In the genomic region with DNA sequence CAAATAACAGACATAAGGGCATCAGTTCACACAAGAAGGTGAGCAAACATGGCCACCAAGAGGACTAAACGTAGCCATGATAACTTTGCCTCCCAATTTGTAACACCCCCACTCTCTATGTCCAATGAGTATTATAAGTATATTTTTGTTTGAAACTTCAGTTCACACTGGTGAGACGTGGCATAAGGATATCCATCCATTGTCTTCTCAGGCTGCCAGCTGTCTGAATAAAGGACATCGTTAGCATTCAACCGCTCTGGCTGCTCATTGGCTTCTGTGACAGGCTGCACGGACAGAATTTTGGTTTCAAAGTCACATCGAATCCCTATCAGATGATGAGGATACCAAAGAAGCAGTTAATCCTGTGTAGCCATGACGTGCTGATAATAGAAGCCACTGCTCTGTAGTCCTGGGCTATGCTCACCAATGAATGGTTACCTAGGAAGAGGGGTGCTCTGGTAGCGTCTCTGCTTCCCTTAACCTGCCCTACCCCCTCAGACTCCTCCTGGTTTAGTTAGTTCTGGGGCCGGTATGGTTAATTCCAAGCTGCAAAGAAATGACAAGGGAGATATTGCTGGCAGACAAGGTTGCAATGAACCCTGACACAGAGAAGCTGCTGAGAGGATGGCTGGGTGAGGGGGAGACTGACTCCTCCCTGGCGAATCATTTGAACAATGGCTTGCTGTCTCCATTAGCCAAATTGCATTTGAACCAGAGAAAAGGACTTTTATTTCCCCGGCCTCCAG, we compare ENCODE assay signal across 20 mouse cellular contexts.
DNase-seq lines count a peak whose midpoint lies in the region; ATAC-seq and TF ChIP-seq lines count a peak whose summit lies in the region.
"Had no signal": no experiment of that assay in that cellular context is flagged by ENCODE, and none has a peak within 500 bp of the region (broad histone marks: within the 10 kb centered on the region; RNA-seq: fewer than 3 reads in every experiment).

No protein-coding gene starts in this region.

- H3K4me1 ChIP-seq in intestine, embryonic 14.5 days (replicated peaks; ENCODE audit: control insufficient read depth, insufficient read depth, low read length), result no peaks in the 10 kb centered on the region
- no peaks in the 10 kb centered on the region for H3K4me1 ChIP-seq in intestine, postnatal 0 days (replicated peaks; ENCODE audit: control insufficient read depth, insufficient read depth, low read length)
- H3K4me1 ChIP-seq in hindbrain, embryonic 11.5 days (replicated peaks; ENCODE audit: control insufficient read depth, insufficient read depth, low read length), result peaks cover 5% of the 10 kb centered on the region
- peaks cover 16% of the 10 kb centered on the region for H3K4me1 ChIP-seq in midbrain, embryonic 13.5 days (replicated peaks)
- no peaks in the 10 kb centered on the region for H3K4me1 ChIP-seq in kidney, embryonic 14.5 days (ENCODE audit: control insufficient read depth, insufficient read depth, low read length)
- H3K4me1 ChIP-seq: kidney, embryonic 15.5 days; limb, embryonic 13.5 days; liver, embryonic 13.5 days had no signal

- 72% methylated on average over 11 of the region's 11 CpGs for WGBS in intestine, embryonic 14.5 days
- 77% methylated on average over 11 of the region's 11 CpGs for WGBS in intestine, postnatal 0 days
- WGBS in hindbrain, embryonic 11.5 days, result 56% methylated on average over 11 of the region's 11 CpGs
- WGBS in midbrain, embryonic 13.5 days, result 28% methylated on average over 11 of the region's 11 CpGs
- WGBS in kidney, embryonic 14.5 days, result 77% methylated on average over 11 of the region's 11 CpGs

- TF ChIP-seq CTCF in intestine, postnatal 0 days (IDR thresholded peaks at IDR 0.05; ENCODE audit: low read depth), result no peak

- H3K36me3 ChIP-seq in intestine, embryonic 14.5 days (ENCODE audit: control insufficient read depth, insufficient read depth, low read length), result no peaks in the 10 kb centered on the region
- H3K36me3 ChIP-seq in intestine, postnatal 0 days (ENCODE audit: control insufficient read depth, insufficient read depth), result no peaks in the 10 kb centered on the region
- no peaks in the 10 kb centered on the region for H3K36me3 ChIP-seq in hindbrain, embryonic 11.5 days (ENCODE audit: control insufficient read depth, insufficient read depth, low read length)
- H3K36me3 ChIP-seq in midbrain, embryonic 13.5 days, result no peaks in the 10 kb centered on the region
- H3K36me3 ChIP-seq in kidney, embryonic 14.5 days (ENCODE audit: control insufficient read depth, insufficient read depth, low read length), result no peaks in the 10 kb centered on the region
- H3K36me3 ChIP-seq: kidney, embryonic 15.5 days; limb, embryonic 13.5 days; liver, embryonic 13.5 days had no signal

- no peak for DNase-seq in intestine, embryonic 14.5 days (ENCODE audit: low spot score)
- DNase-seq in brain, adult 2 months (ENCODE audit: low read depth, low spot score), result peak; percentile 26
- peak; percentile 25 for DNase-seq in hindbrain, embryonic 11.5 days (ENCODE audit: low spot score)
- DNase-seq in urinary bladder, postnatal 10 days (ENCODE audit: low spot score), result no peak
- DNase-seq: adrenal gland, postnatal 25 days; B cell, adult 2 months; cerebellum, adult 2 months; cerebellum, postnatal 36 days; forebrain, postnatal 0 days; gastrocnemius, postnatal 36 days; kidney, postnatal 4 days; liver, embryonic 13.5 days; lung, embryonic 14.5 days; thymus, adult 2 months had no signal

- H3K27ac ChIP-seq in intestine, embryonic 14.5 days (ENCODE audit: low read depth), result no peak overlapping the region
- H3K27ac ChIP-seq in intestine, postnatal 0 days (ENCODE audit: low read depth, low read length), result no peak overlapping the region
- peak overlapping the region; percentile 68 for H3K27ac ChIP-seq in hindbrain, embryonic 11.5 days (ENCODE audit: low read depth, low read length)
- peak overlapping the region; percentile 47 for H3K27ac ChIP-seq in midbrain, embryonic 13.5 days
- no peak overlapping the region for H3K27ac ChIP-seq in kidney, embryonic 14.5 days (ENCODE audit: low read depth, low read length)
- H3K27ac ChIP-seq: kidney, embryonic 15.5 days; limb, embryonic 13.5 days; liver, embryonic 13.5 days; macrophage had no signal

- no peak overlapping the region for H3K4me3 ChIP-seq in intestine, embryonic 14.5 days (ENCODE audit: low read depth, low read length)
- no peak overlapping the region for H3K4me3 ChIP-seq in intestine, postnatal 0 days (ENCODE audit: low read depth, low read length)
- no peak overlapping the region for H3K4me3 ChIP-seq in hindbrain, embryonic 11.5 days (ENCODE audit: low read depth, low read length)
- no peak overlapping the region for H3K4me3 ChIP-seq in midbrain, embryonic 13.5 days (replicated peaks)
- H3K4me3 ChIP-seq in kidney, embryonic 14.5 days (ENCODE audit: low read length), result no peak overlapping the region
- H3K4me3 ChIP-seq: kidney, embryonic 15.5 days; limb, embryonic 13.5 days; liver, embryonic 13.5 days had no signal

- H3K9ac ChIP-seq in intestine, embryonic 14.5 days (ENCODE audit: low read length), result no peak overlapping the region
- no peak overlapping the region for H3K9ac ChIP-seq in intestine, postnatal 0 days (ENCODE audit: low read depth, low read length)
- no peak overlapping the region for H3K9ac ChIP-seq in hindbrain, embryonic 11.5 days (ENCODE audit: low read depth, low read length)
- H3K9ac ChIP-seq in midbrain, embryonic 13.5 days (replicated peaks), result peak overlapping the region; percentile 2; the same call in 1 of the 2 replicates
- H3K9ac ChIP-seq in kidney, embryonic 14.5 days (ENCODE audit: low read depth, low read length), result no peak overlapping the region
- H3K9ac ChIP-seq: forebrain, postnatal 0 days; kidney, embryonic 15.5 days; limb, embryonic 13.5 days; liver, embryonic 13.5 days; lung, embryonic 14.5 days had no signal

- H3K27me3 ChIP-seq in intestine, embryonic 14.5 days (replicated peaks; ENCODE audit: control insufficient read depth, insufficient read depth, low read length), result no peaks in the 10 kb centered on the region
- no peaks in the 10 kb centered on the region for H3K27me3 ChIP-seq in intestine, postnatal 0 days (replicated peaks; ENCODE audit: control insufficient read depth, insufficient read depth, low read length)
- H3K27me3 ChIP-seq in hindbrain, embryonic 11.5 days (ENCODE audit: control insufficient read depth, insufficient read depth, low read length), result no peaks in the 10 kb centered on the region
- no peaks in the 10 kb centered on the region for H3K27me3 ChIP-seq in midbrain, embryonic 13.5 days
- no peaks in the 10 kb centered on the region for H3K27me3 ChIP-seq in kidney, embryonic 14.5 days (ENCODE audit: control insufficient read depth, insufficient read depth, low read length)
- H3K27me3 ChIP-seq: kidney, embryonic 15.5 days; limb, embryonic 13.5 days; liver, embryonic 13.5 days had no signal

- no peak overlapping the region for H3K4me2 ChIP-seq in intestine, embryonic 14.5 days (ENCODE audit: low read length)
- H3K4me2 ChIP-seq in intestine, postnatal 0 days (replicated peaks; ENCODE audit: low read depth), result no peak overlapping the region
- no peak overlapping the region for H3K4me2 ChIP-seq in hindbrain, embryonic 11.5 days (replicated peaks; ENCODE audit: low read depth, low read length)
- H3K4me2 ChIP-seq in midbrain, embryonic 13.5 days (replicated peaks), result no peak overlapping the region
- H3K4me2 ChIP-seq in kidney, embryonic 14.5 days (replicated peaks; ENCODE audit: low read depth, low read length), result no peak overlapping the region
- H3K4me2 ChIP-seq: kidney, embryonic 15.5 days; limb, embryonic 13.5 days; liver, embryonic 13.5 days; lung, embryonic 14.5 days had no signal

- peak; percentile 62 for ATAC-seq in intestine, embryonic 14.5 days (replicated peaks; ENCODE audit: low FRiP score, low TSS enrichment, low read depth)
- no peak for ATAC-seq in intestine, postnatal 0 days
- ATAC-seq in hindbrain, embryonic 11.5 days (ENCODE audit: low FRiP score), result peak; percentile 65
- ATAC-seq in midbrain, embryonic 13.5 days, result peak; percentile 63
- ATAC-seq in kidney, embryonic 14.5 days (ENCODE audit: low FRiP score, low TSS enrichment), result no peak
- ATAC-seq: forebrain, postnatal 0 days had no signal

- H3K9me3 ChIP-seq in intestine, embryonic 14.5 days (ENCODE audit: control insufficient read depth, low read length), result no peaks in the 10 kb centered on the region
- H3K9me3 ChIP-seq in intestine, postnatal 0 days (ENCODE audit: control insufficient read depth), result no peaks in the 10 kb centered on the region
- no peaks in the 10 kb centered on the region for H3K9me3 ChIP-seq in hindbrain, embryonic 11.5 days (ENCODE audit: control insufficient read depth, low read length)
- H3K9me3 ChIP-seq in midbrain, embryonic 13.5 days, result no peaks in the 10 kb centered on the region
- no peaks in the 10 kb centered on the region for H3K9me3 ChIP-seq in kidney, embryonic 14.5 days (ENCODE audit: control insufficient read depth, low read length)
- H3K9me3 ChIP-seq: kidney, embryonic 15.5 days; limb, embryonic 13.5 days; liver, embryonic 13.5 days had no signal

Comparison
In these comparisons a context has a peak if more than half of its experiments do, and no peak if none do; other contexts are left out.
1. ATAC-seq: peak in intestine, embryonic 14.5 days (single experiment), hindbrain, embryonic 11.5 days (single experiment) and midbrain, embryonic 13.5 days (single experiment); none in intestine, postnatal 0 days (single experiment) and kidney, embryonic 14.5 days (single experiment).
2. DNase-seq: peak in brain, adult 2 months (single experiment) and hindbrain, embryonic 11.5 days (single experiment); none in intestine, embryonic 14.5 days (single experiment) and urinary bladder, postnatal 10 days (single experiment).
3. H3K27ac ChIP-seq: peak in hindbrain, embryonic 11.5 days (single experiment) and midbrain, embryonic 13.5 days (single experiment); none in intestine, embryonic 14.5 days (single experiment), intestine, postnatal 0 days (single experiment) and kidney, embryonic 14.5 days (single experiment).